Mouse (Mus musculus) liver, adult 2 months (tissue): ENCODE measurements around the gene Fads1.

Experiments used
- CTCF ChIP-seq: fragments of 200-500 bp; IDR thresholded peaks from 2 replicates; pipeline ENCODE4 v1.5.1; 2011; ENCODE audit warnings: low read depth, low read length, control low read depth
- POLR2A ChIP-seq: fragments of 200-500 bp; IDR thresholded peaks from 2 replicates; pipeline ENCODE4 v1.6.1; 2011; ENCODE audit warnings: low read length, control low read depth; ENCODE audit not compliant: insufficient read depth; ENCODE audit errors: extremely low read depth

DNA sequence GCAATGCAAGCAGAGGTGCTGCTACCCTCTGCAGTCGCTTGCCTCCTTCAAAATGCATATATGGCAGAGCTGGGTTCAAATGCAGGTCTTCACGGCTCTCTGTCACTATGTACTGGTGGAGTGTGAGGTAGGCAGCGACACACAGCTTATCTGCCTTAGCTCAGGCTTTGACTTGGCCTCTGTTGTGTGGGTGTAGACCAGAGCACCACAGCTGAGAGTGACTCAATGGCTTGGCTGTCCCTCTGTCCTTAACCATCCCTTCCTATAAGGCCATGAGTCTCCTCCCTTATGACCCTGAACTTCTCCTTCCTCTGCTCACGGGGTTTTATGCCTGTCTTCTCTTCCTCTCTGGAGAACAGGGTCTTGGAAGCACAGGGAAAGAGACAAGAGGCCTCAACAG lies 28.2 kb downstream of the Fads1 start:
- TF ChIP-seq CTCF (no peak), POLR2A (no peak)
